Comparison of ENCODE assay signal across 25 mouse cellular contexts in genomic region chr2:30805983-30806382, GRCm38 (mm10). TPM values are rescaled to one million over a fixed set of nuclear protein-coding genes. Genes with fewer than 3 reads are reported as not detected.
"Had no signal": no experiment of that assay in that cellular context is flagged by ENCODE, and none has a peak within 500 bp of the region (broad histone marks: within the 10 kb centered on the region; RNA-seq: fewer than 3 reads in every experiment).

No protein-coding gene starts in this region.

- DNase-seq: gastrocnemius, adult 2 months; gastrocnemius, postnatal 10 days; gastrocnemius, postnatal 25 days; heart, adult 18-20 months; heart, postnatal 10 days; heart, postnatal 4 days; kidney, adult 18-20 months; kidney, adult 8-10 months; kidney, postnatal 14 days; kidney, postnatal 36 days; layer of hippocampus, adult 9-11 months; layer of hippocampus, postnatal 36 days; liver; liver, embryonic 13.5 days had no signal

- H3K36me3 ChIP-seq: hindbrain, embryonic 12.5 days; intestine, embryonic 15.5 days; liver, embryonic 15.5 days had no signal

- H3K4me3 ChIP-seq: gastrocnemius, adult 2 months; heart, embryonic 12.5 days; hindbrain, embryonic 12.5 days; intestine, embryonic 15.5 days; limb, embryonic 10.5 days; limb, embryonic 12.5 days; liver, embryonic 15.5 days had no signal

- H3K27ac ChIP-seq: gastrocnemius, adult 2 months; heart, embryonic 10.5 days; hindbrain, embryonic 12.5 days; hindbrain, embryonic 14.5 days; intestine, embryonic 15.5 days; limb, embryonic 10.5 days; limb, embryonic 12.5 days; liver, embryonic 13.5 days; liver, embryonic 15.5 days had no signal

- ATAC-seq: hindbrain, embryonic 16.5 days; inflammation-experienced regulatory T-cells, adult 6 months; intestine, embryonic 15.5 days; intestine, postnatal 0 days had no signal

RNA-seq across cellular contexts. Expression of gene 1700001O22Rik, which starts 2.5 kb away (rescaled TPM):
- polyA plus RNA-seq: liver, embryonic 15.5 days had no signal

RNA-seq across cellular contexts. Expression of gene Prrx2, which starts 28.8 kb away (rescaled TPM):
- polyA plus RNA-seq: inflammation-experienced regulatory T-cells, adult 6 months; liver, embryonic 15.5 days had no signal
